Mouse (Mus musculus) left cerebral cortex, adult 2 months (tissue): ENCODE measurements around the gene Notch2. TPM values are rescaled to one million over a fixed set of nuclear protein-coding genes. Genes with fewer than 3 reads are reported as not detected.
"Not testable (repeated sequence)": the region's sequence is repeated elsewhere in the genome, so short reads cannot be mapped to it uniquely, and the experiment has no call there.

Experiments
- DNase-seq, 2 experiments: peaks; one replicate each; pipeline ENCODE4 v3.0.0; 2021 to 2022; ENCODE audit warnings: low spot score in 2 of 2, mixed read lengths in 1 of 2; ENCODE audit errors: extremely low spot score in 1 of 2
- H3K27ac ChIP-seq: fragments of 200-600 bp; 2 replicates; pipeline ENCODE4 v1.8.1; 2022
- H3K4me3 ChIP-seq: fragments of 200-600 bp; 2 replicates; pipeline ENCODE4 v1.8.1; 2022
- CTCF ChIP-seq: fragments of 200-600 bp; IDR thresholded peaks from 2 replicates; pipeline ENCODE4 v1.8.1; 2022; ENCODE audit warnings: antibody characterized with exemption, mild to moderate bottlenecking, moderate library complexity
- intact Hi-C: fragments of 180-260 bp; cut with DNase I; formaldehyde crosslinking; loops from one replicate; pipeline ENCODE4 v1.15.1; 2025
- total RNA-seq, 2 experiments: library from RNA; stranded (reverse); gene quantifications; 2 replicates each; pipeline ENCODE4 v1.2.3; 2021

The Notch2 gene
- total RNA-seq, 2 experiments from 2014 or later: 13.7 to 14.6 TPM

GRCm38 (mm10) chr3:98037151-98037550, 23.8 kb downstream of the Notch2 start:
- no peak for DNase-seq
- intact Hi-C loops: no loop called here
- H3K4me3 ChIP-seq: no peak overlapping the region
- H3K27ac ChIP-seq: no peak overlapping the region
- TF ChIP-seq CTCF: no peak

GRCm38 (mm10) chr3:98038658-98039057, 25.3 kb downstream of the Notch2 start:
- no peak for TF ChIP-seq CTCF
- DNase-seq: no peak
- Histone ChIP-seq H3K4me3 (no peak overlapping the region), H3K27ac (no peak overlapping the region)
- intact Hi-C loops: no loop called here

GRCm38 (mm10) chr3:98039223-98039622, 25.9 kb downstream of the Notch2 start:
- no peak for TF ChIP-seq CTCF
- Histone ChIP-seq H3K4me3 (no peak overlapping the region), H3K27ac (no peak overlapping the region)
- no peak for DNase-seq
- intact Hi-C loops: no loop called here

- intact Hi-C loops: no loop called here
- H3K4me3 ChIP-seq: no peak overlapping the region
- no peak overlapping the region for H3K27ac ChIP-seq
- no peak for DNase-seq
- TF ChIP-seq CTCF: no peak
These were observed 26.5 kb downstream of the Notch2 start for GRCm38 (mm10) chr3:98039666-98040456.

GRCm38 (mm10) chr3:98040836-98041235, 27.5 kb downstream of the Notch2 start:
- H3K27ac ChIP-seq: no peak overlapping the region
- DNase-seq: no peak
- no peak for TF ChIP-seq CTCF
- intact Hi-C loops: no loop called here
- H3K4me3 ChIP-seq: no peak overlapping the region

GRCm38 (mm10) chr3:98042301-98042700, 29.0 kb downstream of the Notch2 start:
- H3K27ac ChIP-seq: peak overlapping the region; percentile 68
- intact Hi-C loops: loop anchor here (1.0 kb wide), 1 partner anchor 29 kb away; the partner anchor contains the start of gene Notch2
- no peak for TF ChIP-seq CTCF
- peak overlapping the region; percentile 13; the same call in 1 of the 2 replicates for H3K4me3 ChIP-seq
- no peak for DNase-seq

- Histone ChIP-seq H3K4me3 (peak overlapping the region; percentile 13; the same call in 1 of the 2 replicates), H3K27ac (peak overlapping the region; percentile 68)
- DNase-seq: peak in 1 of 2 experiments; percentile 45
- no peak for TF ChIP-seq CTCF
- intact Hi-C loops: loop anchor here (1.0 kb wide), 1 partner anchor 30 kb away; the partner anchor contains the start of gene Notch2
These were observed 29.7 kb downstream of the Notch2 start for GRCm38 (mm10) chr3:98042955-98043456.

GRCm38 (mm10) chr3:98043669-98044068, 30.3 kb downstream of the Notch2 start:
- no peak for TF ChIP-seq CTCF

GRCm38 (mm10) chr3:98044768-98045368, 31.5 kb downstream of the Notch2 start:
- no peak for TF ChIP-seq CTCF
- intact Hi-C loops: no loop called here
- DNase-seq: no peak
- Histone ChIP-seq H3K27ac (no peak overlapping the region), H3K4me3 (no peak overlapping the region)

More at GRCm38 (mm10) chr3:98043669-98044068, 30.3 kb downstream of the Notch2 start:
- Histone ChIP-seq H3K4me3 (no peak overlapping the region), H3K27ac (no peak overlapping the region; the same call in 1 of the 2 replicates)
- intact Hi-C loops: no loop called here
- DNase-seq: no peak

- no peak for TF ChIP-seq CTCF
- no peak overlapping the region for H3K27ac ChIP-seq
- no peak overlapping the region for H3K4me3 ChIP-seq
- intact Hi-C loops: no loop called here
- no peak for DNase-seq
These were observed 32.3 kb downstream of the Notch2 start for GRCm38 (mm10) chr3:98045465-98046148.

- DNase-seq: no peak
- no peak for TF ChIP-seq CTCF
- intact Hi-C loops: no loop called here
- Histone ChIP-seq H3K4me3 (no peak overlapping the region), H3K27ac (no peak overlapping the region)
These were observed 33.0 kb downstream of the Notch2 start for GRCm38 (mm10) chr3:98046305-98046704.

- H3K27ac ChIP-seq: no peak overlapping the region
- DNase-seq: no peak
- no peak for TF ChIP-seq CTCF
- intact Hi-C loops: no loop called here
- no peak overlapping the region for H3K4me3 ChIP-seq
These were observed 36.3 kb downstream of the Notch2 start for GRCm38 (mm10) chr3:98049671-98050070.

GRCm38 (mm10) chr3:98050086-98050485, 36.8 kb downstream of the Notch2 start:
- DNase-seq, H3K27ac ChIP-seq, intact Hi-C loops, H3K4me3 ChIP-seq: not testable (repeated sequence)
